Mouse (Mus musculus) midbrain, postnatal 0 days (tissue): ENCODE results near the gene Ceacam18. TPM values are rescaled to one million over a fixed set of nuclear protein-coding genes. Genes with fewer than 3 reads are reported as not detected.

Experiments used
- ATAC-seq: fragments of 200-750 bp; cut with Nextera tagmentation; 2 replicates; pipeline ENCODE4 v1.8.0; 2017; ENCODE audit warnings: moderate number of reproducible peaks, mild to moderate bottlenecking, moderate TSS enrichment, moderate library complexity; ENCODE audit not compliant: low FRiP score
- DNase-seq: peaks from one replicate; pipeline ENCODE4 v3.0.0-alpha.2; 2015; ENCODE audit warnings: low spot score
- H3K27ac ChIP-seq: fragments of 300-500 bp; sonication (generic); 2 replicates; pipeline ENCODE4 v1.5.1; 2014; ENCODE audit warnings: low read depth, mild to moderate bottlenecking, low read length, mixed read lengths
- H3K27me3 ChIP-seq: fragments of 300-500 bp; sonication (generic); 2 replicates; pipeline ENCODE4 v1.6.1; 2014; ENCODE audit warnings: low read length, control low read depth, mixed read lengths; ENCODE audit not compliant: insufficient read depth
- H3K36me3 ChIP-seq: fragments of 300-500 bp; sonication (generic); 2 replicates; pipeline ENCODE4 v1.6.1; 2014; ENCODE audit warnings: low read length, control low read depth, mixed read lengths; ENCODE audit not compliant: insufficient read depth
- H3K4me1 ChIP-seq: fragments of 300-500 bp; sonication (generic); 2 replicates; pipeline ENCODE4 v1.6.1; 2014; ENCODE audit warnings: mild to moderate bottlenecking, control low read depth, antibody characterized with exemption, low read length, mixed read lengths; ENCODE audit not compliant: insufficient read depth
- H3K4me2 ChIP-seq: fragments of 300-500 bp; sonication (generic); 2 replicates; pipeline ENCODE4 v1.6.1; 2014; ENCODE audit warnings: low read depth, mild to moderate bottlenecking, low read length, mixed read lengths; ENCODE audit not compliant: poor library complexity, severe bottlenecking
- H3K4me3 ChIP-seq: fragments of 300-500 bp; sonication (generic); 2 replicates; pipeline ENCODE4 v1.5.1; 2014; ENCODE audit warnings: low read depth, mild to moderate bottlenecking, low read length, moderate library complexity
- H3K9ac ChIP-seq: fragments of 300-500 bp; sonication (generic); replicated peaks from 2 replicates; pipeline ENCODE4 v1.6.1; 2014; ENCODE audit warnings: mild to moderate bottlenecking, low read length, moderate library complexity, mixed read lengths; ENCODE audit not compliant: poor library complexity, severe bottlenecking
- H3K9me3 ChIP-seq: fragments of 300-500 bp; sonication (generic); 2 replicates; pipeline ENCODE4 v1.6.1; 2016; ENCODE audit warnings: low read length, control low read depth
- CTCF ChIP-seq: IDR thresholded peaks from 2 replicates; pipeline ENCODE4 v1.5.1; 2016; ENCODE audit warnings: antibody characterized with exemption, mild to moderate bottlenecking
- WGBS: fragments of 180-500 bp; shearing (Covaris S2); extraction: QIAGEN DNeasy Blood & Tissue Kit; methylation state at CpG from one replicate; pipeline ENCODE4 v1.1.7; 2014; 5-methylcytosine and 5-hydroxymethylcytosine counted together
- polyA plus RNA-seq: library from polyadenylated mRNA; unstranded; fragments of >200 nt; fragmentation: Nextera tagmentation; extraction: Ambion mirVana; gene quantifications from 2 replicates; pipeline ENCODE4 v1.2.1, GENCODE M21; 2015
- total RNA-seq: library from RNA; depleted of rRNA; stranded (reverse); fragments of >200 nt; gene quantifications from 2 replicates; pipeline ENCODE4 v1.2.3, GENCODE M21; 2014

Ceacam18 gene
- total and polyA plus RNA-seq, 2 experiments from 2014 or later = not detected

DNA sequence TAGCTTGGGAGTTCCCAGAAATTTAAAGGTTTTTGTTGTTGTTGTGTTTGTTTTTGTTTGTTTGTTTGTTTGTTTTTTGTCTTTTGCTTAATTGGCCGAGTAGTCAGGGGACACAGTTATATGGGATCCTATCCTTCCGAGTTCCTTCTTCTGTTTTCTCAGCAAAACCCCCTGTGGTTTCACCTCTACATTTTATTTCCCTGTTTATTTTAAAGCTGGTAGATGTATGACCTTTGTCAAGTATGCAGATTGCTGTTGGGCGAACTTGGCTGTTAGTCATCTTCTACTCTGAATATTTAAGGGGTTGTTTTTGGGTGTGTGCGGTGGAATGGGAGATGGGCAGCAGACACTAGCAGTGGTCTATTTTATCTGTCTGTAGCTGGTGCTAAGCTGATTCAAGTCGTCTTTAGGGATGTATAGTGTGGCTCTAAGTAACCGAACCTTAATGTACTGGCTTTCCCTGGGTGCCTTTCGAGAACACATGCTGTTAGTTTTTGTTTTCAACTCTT is 26.1 kb upstream of the Ceacam18 start:
- Histone ChIP-seq H3K27ac (no peak overlapping the region), H3K4me2 (no peak overlapping the region), H3K9ac (no peak overlapping the region), H3K27me3 (no peaks in the 10 kb centered on the region), H3K36me3 (no peaks in the 10 kb centered on the region), H3K9me3 (no peaks in the 10 kb centered on the region), H3K4me3 (no peak overlapping the region), H3K4me1 (no peaks in the 10 kb centered on the region)
- no peak for DNase-seq
- no peak for TF ChIP-seq CTCF
- no peak for ATAC-seq
- 76% methylated on average over 7 of the region's 7 CpGs for WGBS

GRCm38 (mm10) chr7:43613816-43614551 is 20.5 kb upstream of the Ceacam18 start:
- no peak for TF ChIP-seq CTCF
- H3K4me2 ChIP-seq = no peak overlapping the region
- H3K4me3 ChIP-seq = no peak overlapping the region

GRCm38 (mm10) chr7:43622927-43623326 is 11.6 kb upstream of the Ceacam18 start:
- ATAC-seq (no peak), DNase-seq (no peak)
- Histone ChIP-seq H3K4me3 (no peak overlapping the region), H3K4me2 (no peak overlapping the region), H3K9me3 (no peaks in the 10 kb centered on the region), H3K36me3 (no peaks in the 10 kb centered on the region), H3K27me3 (no peaks in the 10 kb centered on the region), H3K4me1 (no peaks in the 10 kb centered on the region), H3K27ac (no peak overlapping the region), H3K9ac (no peak overlapping the region)
- TF ChIP-seq CTCF = no peak
- 82% methylated on average over 7 of the region's 7 CpGs for WGBS

More at GRCm38 (mm10) chr7:43613816-43614551, 20.5 kb upstream of the Ceacam18 start:
- no peaks in the 10 kb centered on the region for H3K9me3 ChIP-seq
- H3K9ac ChIP-seq = no peak overlapping the region
- no peak overlapping the region for H3K27ac ChIP-seq
- DNase-seq (no peak), ATAC-seq (no peak)
- 83% methylated on average over 14 of the region's 14 CpGs for WGBS
- no peaks in the 10 kb centered on the region for H3K36me3 ChIP-seq
- H3K4me1 ChIP-seq = no peaks in the 10 kb centered on the region
- no peaks in the 10 kb centered on the region for H3K27me3 ChIP-seq

DNA sequence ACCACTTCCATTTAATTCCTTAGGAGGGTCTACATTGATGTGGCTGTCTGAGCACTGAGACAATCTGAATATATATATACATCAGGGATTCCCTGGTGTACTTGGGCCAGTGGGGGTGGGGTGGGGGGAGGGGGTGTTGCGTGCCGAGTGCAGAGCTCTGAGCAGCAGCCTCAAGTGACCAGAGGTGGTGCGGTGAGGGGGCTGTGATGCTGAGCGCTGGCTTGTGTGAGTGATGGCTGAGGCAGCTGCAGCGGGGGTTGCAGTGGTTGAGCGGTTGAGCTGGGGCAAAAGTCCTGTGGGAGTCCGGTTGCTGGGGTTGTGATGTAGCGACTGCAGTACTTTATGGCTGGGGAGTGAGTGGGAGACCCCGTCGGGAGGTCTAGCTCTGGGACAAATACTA is 10.7 kb upstream of the Ceacam18 start:
- Histone ChIP-seq H3K4me1 (no peaks in the 10 kb centered on the region), H3K27me3 (no peaks in the 10 kb centered on the region), H3K4me2 (peak overlapping the region; percentile 20; the same call in 1 of the 2 replicates), H3K27ac (no peak overlapping the region), H3K36me3 (no peaks in the 10 kb centered on the region), H3K9ac (no peak overlapping the region), H3K9me3 (no peaks in the 10 kb centered on the region), H3K4me3 (no peak overlapping the region)
- no peak for DNase-seq
- 0 out of 2 replicates have a peak, but pooled peaks have one; percentile 41 for ATAC-seq
- 14% methylated on average over 10 of the region's 10 CpGs for WGBS
- no peak for TF ChIP-seq CTCF

GRCm38 (mm10) chr7:43625065-43625464 is 9.4 kb upstream of the Ceacam18 start:
- 37% methylated on average over 3 of the region's 3 CpGs for WGBS
- TF ChIP-seq CTCF = no peak
- Histone ChIP-seq H3K4me3 (no peak overlapping the region), H3K36me3 (no peaks in the 10 kb centered on the region), H3K4me2 (no peak overlapping the region), H3K9ac (no peak overlapping the region), H3K9me3 (no peaks in the 10 kb centered on the region), H3K27me3 (no peaks in the 10 kb centered on the region), H3K4me1 (no peaks in the 10 kb centered on the region), H3K27ac (no peak overlapping the region)
- ATAC-seq (no peak), DNase-seq (no peak)

DNA sequence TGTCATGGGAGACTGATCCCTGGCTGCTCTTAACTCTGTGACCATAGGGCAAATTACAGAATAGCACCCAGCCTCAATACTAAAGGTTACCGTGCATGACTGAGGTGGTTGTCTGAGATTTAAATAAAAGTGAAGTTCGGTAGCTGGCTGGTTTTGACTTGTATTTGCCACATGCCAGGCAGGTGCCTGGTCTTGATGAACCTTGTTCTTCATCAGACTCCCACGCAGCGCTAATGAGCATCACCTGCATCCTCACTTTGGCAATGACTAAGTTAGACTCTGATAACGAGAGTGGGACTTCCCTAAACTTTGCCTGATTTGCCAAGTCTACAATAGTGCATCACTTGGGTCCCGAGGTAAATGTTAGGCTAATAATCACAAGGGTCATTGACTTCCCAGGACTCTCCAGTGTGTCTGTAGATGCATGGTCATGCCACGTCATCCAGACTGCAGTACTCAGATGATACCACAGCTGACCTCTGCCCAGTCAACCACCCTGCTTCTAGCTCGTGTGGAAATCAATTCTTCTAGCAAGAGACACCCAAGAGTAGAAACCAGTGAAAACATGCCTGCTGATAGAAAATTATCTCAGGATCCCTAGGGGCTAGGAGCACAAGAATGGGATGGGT is 8.6 kb upstream of the Ceacam18 start:
- H3K9ac ChIP-seq = no peak overlapping the region
- no peak overlapping the region for H3K4me3 ChIP-seq
- ATAC-seq = no peak
- H3K4me1 ChIP-seq = no peaks in the 10 kb centered on the region
- no peak for TF ChIP-seq CTCF
- no peak overlapping the region for H3K27ac ChIP-seq
- no peak overlapping the region for H3K4me2 ChIP-seq
- no peaks in the 10 kb centered on the region for H3K36me3 ChIP-seq
- DNase-seq = no peak
- no peaks in the 10 kb centered on the region for H3K27me3 ChIP-seq
- H3K9me3 ChIP-seq = no peaks in the 10 kb centered on the region
- 86% methylated on average over 8 of the region's 8 CpGs for WGBS
